Comparison of ENCODE assay signal across 9 mouse cellular contexts in genomic region chr12:16853431-16854165, GRCm38 (mm10). TPM values are rescaled to one million over a fixed set of nuclear protein-coding genes. Genes with fewer than 3 reads are reported as not detected.
DNase-seq lines count a peak whose midpoint lies in the region; ATAC-seq and TF ChIP-seq lines count a peak whose summit lies in the region.
"Had no signal": no experiment of that assay in that cellular context is flagged by ENCODE, and none has a peak within 500 bp of the region (broad histone marks: within the 10 kb centered on the region; RNA-seq: fewer than 3 reads in every experiment).

No protein-coding gene starts in this region.

- peak overlapping the region; percentile 78 for H3K27ac ChIP-seq in layer of hippocampus, adult 2 months
- no peak overlapping the region for H3K27ac ChIP-seq in forebrain, postnatal 0 days (ENCODE audit: low read depth, low read length)

- ATAC-seq in forebrain, postnatal 0 days, result no peak
- ATAC-seq in monocyte, adult 5-6 weeks (replicated peaks; ENCODE audit: insufficient number of reproducible peaks, low FRiP score, low TSS enrichment, poor library complexity, severe bottlenecking), result no peak

- 77% methylated on average over 11 of the region's 11 CpGs for WGBS in forebrain, postnatal 0 days

- H3K9ac ChIP-seq in forebrain, postnatal 0 days, result no peak overlapping the region

- intact Hi-C loops in left cerebral cortex, postnatal 4 days (cut with DNase I), result no loop called here

- TF ChIP-seq CTCF in layer of hippocampus, adult 2 months (conservative IDR thresholded peaks at IDR 0.05), result no peak
- TF ChIP-seq CTCF in forebrain, postnatal 0 days (IDR thresholded peaks at IDR 0.05; ENCODE audit: low read depth), result no peak

- peaks cover 7% of the 10 kb centered on the region; the same call in 1 of the 2 replicates for H3K4me1 ChIP-seq in forebrain, postnatal 0 days (ENCODE audit: insufficient read depth)

- H3K9me3 ChIP-seq in forebrain, postnatal 0 days (ENCODE audit: low read length), result no peaks in the 10 kb centered on the region

- no peaks in the 10 kb centered on the region for H3K36me3 ChIP-seq in forebrain, postnatal 0 days (ENCODE audit: insufficient read depth)

- no peak overlapping the region for H3K4me2 ChIP-seq in forebrain, postnatal 0 days (ENCODE audit: low read depth)

- H3K4me3 ChIP-seq in layer of hippocampus, adult 2 months, result no peak overlapping the region; the same call in 1 of the 2 replicates
- no peak overlapping the region for H3K4me3 ChIP-seq in forebrain, postnatal 0 days (ENCODE audit: low read depth, low read length)

- no peaks in the 10 kb centered on the region for H3K27me3 ChIP-seq in forebrain, postnatal 0 days (ENCODE audit: insufficient read depth, low read length)

- DNase-seq in layer of hippocampus, adult 2 months (ENCODE audit: low spot score in 2 of 2), result no peak
- no peak for DNase-seq in layer of hippocampus, adult 9-11 months
- DNase-seq in NIH3T3 (ENCODE audit: low read depth), result peak; percentile 90
- peak; percentile 77 for DNase-seq in gastrocnemius, postnatal 10 days
- DNase-seq in left cerebral cortex, postnatal 4 days, result peak; percentile 58
- DNase-seq in T-cell, adult 2 months (ENCODE audit: low spot score), result no peak
- no peak for DNase-seq in forebrain, postnatal 0 days

RNA-seq across cellular contexts. Expression of gene Rock2, which starts 41.1 kb away (rescaled TPM):
- total RNA-seq in layer of hippocampus, adult 2 months (2021), result 100 to 1,000 TPM; 131 to 133 TPM
- total RNA-seq in gastrocnemius, postnatal 10 days (2021), result 100 to 1,000 TPM; 102 to 115 TPM
- 10 to 100 TPM; 53.2 to 57.3 TPM for total RNA-seq in left cerebral cortex, postnatal 4 days (2021)
- 33.5 and 43.1 TPM in 2 replicates for total RNA-seq in forebrain, postnatal 0 days (2014; rRNA removed)
- 7.0 and 10.5 TPM in 2 replicates for polyA plus RNA-seq in forebrain, postnatal 0 days (2015; fragmentation: Nextera tagmentation; extraction: Ambion mirVana)
- 78.4 to 114 TPM (median 84.2 TPM) in 3 replicates for total RNA-seq in monocyte, adult 5-6 weeks (2017)

RNA-seq across cellular contexts. Expression of gene E2f6, which starts 42.8 kb away (rescaled TPM):
- total RNA-seq in layer of hippocampus, adult 2 months (2021), result 10 to 100 TPM; 28.3 to 32.7 TPM
- 10 to 100 TPM; 57.2 to 60.9 TPM for total RNA-seq in gastrocnemius, postnatal 10 days (2021)
- 10 to 100 TPM; 19.2 to 21.9 TPM for total RNA-seq in left cerebral cortex, postnatal 4 days (2021)
- 18.9 and 26.4 TPM in 2 replicates for total RNA-seq in forebrain, postnatal 0 days (2014; rRNA removed)
- polyA plus RNA-seq in forebrain, postnatal 0 days (2015; fragmentation: Nextera tagmentation; extraction: Ambion mirVana), result 12.2 and 15.4 TPM in 2 replicates
- total RNA-seq in monocyte, adult 5-6 weeks (2017), result 6.2 to 12.3 TPM (median 8.9 TPM) in 3 replicates

RNA-seq across cellular contexts. Expression of gene Greb1, which starts 52.9 kb away (rescaled TPM):
- total RNA-seq in layer of hippocampus, adult 2 months (2021), result under 1 TPM; 0.27 to 0.38 TPM
- total RNA-seq in gastrocnemius, postnatal 10 days (2021), result under 1 TPM; 0.59 to 0.66 TPM
- total RNA-seq in left cerebral cortex, postnatal 4 days (2021), result under 1 TPM; 0.84 to 0.97 TPM
- total RNA-seq in forebrain, postnatal 0 days (2014; rRNA removed), result 0.48 and 1.6 TPM in 2 replicates
- 0.15 and 0.25 TPM in 2 replicates for polyA plus RNA-seq in forebrain, postnatal 0 days (2015; fragmentation: Nextera tagmentation; extraction: Ambion mirVana)
- total RNA-seq in monocyte, adult 5-6 weeks (2017), result not detected in 3 replicates
- total RNA-seq: neutrophil, adult 5-6 weeks had no signal

Comparison
In these comparisons a context has a peak if more than half of its experiments do, and no peak if none do; other contexts are left out.
1. DNase-seq: peak in NIH3T3 (single experiment), gastrocnemius, postnatal 10 days (single experiment) and left cerebral cortex, postnatal 4 days (single experiment); none in layer of hippocampus, adult 2 months (0 of 2), layer of hippocampus, adult 9-11 months (single experiment), T-cell, adult 2 months (single experiment) and forebrain, postnatal 0 days (single experiment).